Mouse (Mus musculus): ENCODE data around the gene Lmf2. TPM values are rescaled to one million over a fixed set of nuclear protein-coding genes. Genes with fewer than 3 reads are reported as not detected.

The Lmf2 gene
- polyA plus RNA-seq, 1 experiment from 2014 or later, result 19.9 TPM

DNA sequence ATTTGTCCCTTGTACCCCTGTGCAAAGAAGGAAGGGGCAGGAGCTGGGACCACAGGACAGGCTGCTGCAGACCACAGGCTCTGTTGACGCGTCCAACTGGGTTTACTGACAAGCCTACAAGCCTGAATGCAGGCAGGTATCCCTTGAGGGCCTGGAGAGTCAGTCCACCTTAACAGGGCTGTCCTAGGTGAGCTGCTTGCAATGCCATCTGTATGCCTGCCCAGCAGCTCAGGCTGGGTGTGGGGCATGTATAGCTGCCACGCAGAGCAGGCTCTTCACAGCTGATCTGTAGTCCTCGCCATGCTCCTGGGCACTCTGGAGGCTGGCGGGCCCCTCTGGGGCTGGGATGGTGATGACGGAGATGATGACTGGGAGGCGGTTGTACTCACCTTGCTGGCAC is 29.2 kb upstream of the Lmf2 start, which contains the start of gene Klhdc7b:
Gene Klhdc7b, plus strand, starts transcription at position 301 of the 400 bp plus-strand sequence.
- Histone ChIP-seq H3K36me3 (ENCODE audit: control insufficient read depth, insufficient read depth, low read length) (no peaks in the 10 kb centered on the region), H3K27me3 (replicated peaks; ENCODE audit: control insufficient read depth, insufficient read depth, low read length) (peaks cover 9% of the 10 kb centered on the region), H3K9me3 (replicated peaks; ENCODE audit: control insufficient read depth, low read length) (no peaks in the 10 kb centered on the region), H3K4me3 (ENCODE audit: low read depth, low read length) (no peak within 1 kb of the TSS), H3K27ac (ENCODE audit: low read depth, low read length) (no peak within 1 kb of the TSS), H3K9ac (ENCODE audit: low read length) (no peak within 1 kb of the TSS), H3K4me2 (ENCODE audit: low read length) (no peak within 1 kb of the TSS), H3K4me1 (ENCODE audit: control insufficient read depth, insufficient read depth, low read length) (no peaks in the 10 kb centered on the region; the same call in 1 of the 2 replicates)
- no peak for ATAC-seq
- WGBS, result 91% methylated on average over 7 of the region's 7 CpGs
- DNase-seq (ENCODE audit: low spot score), result no peak

DNA sequence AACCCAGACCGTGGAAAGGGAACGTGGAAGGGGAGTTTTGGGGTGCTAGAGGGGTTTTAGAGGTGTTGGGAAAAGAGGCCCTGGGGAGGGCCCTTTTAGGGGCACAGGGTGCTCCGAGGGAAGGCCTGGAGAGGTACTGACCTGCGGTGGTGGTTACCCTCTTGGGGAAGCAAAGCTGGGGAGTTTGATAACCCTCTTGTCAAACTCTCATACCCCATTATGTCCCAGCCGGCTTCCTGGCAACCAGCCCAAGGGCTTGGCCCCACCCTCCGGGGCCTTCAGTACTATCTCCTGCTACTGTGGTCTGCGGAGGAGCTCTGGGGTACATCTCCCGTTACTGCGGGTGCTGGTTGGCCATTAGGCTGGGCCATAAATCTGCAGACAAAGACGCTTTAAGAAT is 24.0 kb upstream of the Lmf2 start:
- Histone ChIP-seq H3K27me3 (replicated peaks; ENCODE audit: control insufficient read depth, insufficient read depth, low read length) (peaks cover 46% of the 10 kb centered on the region), H3K4me2 (ENCODE audit: low read length) (peak overlapping the region; percentile 58), H3K9ac (ENCODE audit: low read length) (peak overlapping the region; percentile 52; the same call in 1 of the 2 replicates), H3K9me3 (replicated peaks; ENCODE audit: control insufficient read depth, low read length) (no peaks in the 10 kb centered on the region), H3K27ac (ENCODE audit: low read depth, low read length) (no peak overlapping the region), H3K36me3 (ENCODE audit: control insufficient read depth, insufficient read depth, low read length) (no peaks in the 10 kb centered on the region), H3K4me3 (ENCODE audit: low read depth, low read length) (peak overlapping the region; percentile 27), H3K4me1 (ENCODE audit: control insufficient read depth, insufficient read depth, low read length) (peaks cover 4% of the 10 kb centered on the region; the same call in 1 of the 2 replicates)
- no peak for ATAC-seq
- WGBS, result 13% methylated on average over 10 of the region's 10 CpGs
- no peak for DNase-seq (ENCODE audit: low spot score)

DNA sequence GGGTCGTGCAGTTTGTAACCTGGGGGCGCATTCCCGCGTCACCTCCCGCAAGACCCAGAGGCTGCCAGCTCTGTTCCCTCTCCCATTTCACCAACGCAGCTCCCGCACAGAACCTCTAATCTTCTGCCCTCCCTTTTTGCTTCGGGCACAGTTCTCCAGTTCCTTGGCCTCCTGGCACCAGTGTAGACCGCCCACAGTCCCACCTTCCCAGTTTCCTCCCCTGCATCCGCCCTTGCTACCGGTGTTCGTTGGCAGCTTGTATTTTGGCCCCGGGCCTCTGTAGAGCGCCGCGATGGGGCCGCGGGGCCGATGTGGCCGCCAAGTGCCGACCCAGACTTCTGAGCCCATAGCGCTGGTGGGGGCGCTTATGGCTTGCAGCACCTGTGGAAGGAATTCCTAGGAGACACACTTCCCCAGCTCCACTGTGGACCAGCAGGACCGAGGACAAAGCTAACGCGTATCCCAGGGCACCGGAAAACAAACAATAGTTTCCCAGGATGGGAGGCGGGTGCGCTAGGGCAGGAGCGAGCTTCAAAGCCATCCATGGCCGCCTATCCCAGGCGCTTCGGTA is 23.5 kb upstream of the Lmf2 start, which contains the start of gene Odf3b:
Gene Odf3b, minus strand, starts transcription at position 452 of the 571 bp plus-strand sequence.
- Histone ChIP-seq H3K4me3 (ENCODE audit: low read depth, low read length) (peak within 1 kb of the TSS; percentile 27), H3K9me3 (replicated peaks; ENCODE audit: control insufficient read depth, low read length) (no peaks in the 10 kb centered on the region), H3K27ac (ENCODE audit: low read depth, low read length) (no peak within 1 kb of the TSS), H3K4me2 (ENCODE audit: low read length) (peak within 1 kb of the TSS; percentile 58), H3K27me3 (replicated peaks; ENCODE audit: control insufficient read depth, insufficient read depth, low read length) (peaks cover 46% of the 10 kb centered on the region), H3K36me3 (ENCODE audit: control insufficient read depth, insufficient read depth, low read length) (no peaks in the 10 kb centered on the region), H3K4me1 (ENCODE audit: control insufficient read depth, insufficient read depth, low read length) (peaks cover 4% of the 10 kb centered on the region; the same call in 1 of the 2 replicates), H3K9ac (ENCODE audit: low read length) (peak within 1 kb of the TSS; percentile 52)
- DNase-seq (ENCODE audit: low spot score) (peak; percentile 24), ATAC-seq (no peak)
- under 1% methylated on average over 28 of the region's 33 CpGs for WGBS

GRCm38 (mm10) chr15:89377938-89378828 is 22.7 kb upstream of the Lmf2 start:
- peaks cover 46% of the 10 kb centered on the region for H3K27me3 ChIP-seq (replicated peaks; ENCODE audit: control insufficient read depth, insufficient read depth, low read length)
- H3K9ac ChIP-seq (ENCODE audit: low read length), result peak overlapping the region; percentile 52
- H3K36me3 ChIP-seq (ENCODE audit: control insufficient read depth, insufficient read depth, low read length), result no peaks in the 10 kb centered on the region
- 15% methylated on average over 43 of the region's 46 CpGs for WGBS
- peak overlapping the region; percentile 27 for H3K4me3 ChIP-seq (ENCODE audit: low read depth, low read length)
- peak overlapping the region; percentile 58 for H3K4me2 ChIP-seq (ENCODE audit: low read length)
- H3K27ac ChIP-seq (ENCODE audit: low read depth, low read length), result no peak overlapping the region
- no peak for ATAC-seq
- no peaks in the 10 kb centered on the region for H3K9me3 ChIP-seq (replicated peaks; ENCODE audit: control insufficient read depth, low read length)
- DNase-seq (ENCODE audit: low spot score), result no peak
- peaks cover 4% of the 10 kb centered on the region; the same call in 1 of the 2 replicates for H3K4me1 ChIP-seq (ENCODE audit: control insufficient read depth, insufficient read depth, low read length)

DNA sequence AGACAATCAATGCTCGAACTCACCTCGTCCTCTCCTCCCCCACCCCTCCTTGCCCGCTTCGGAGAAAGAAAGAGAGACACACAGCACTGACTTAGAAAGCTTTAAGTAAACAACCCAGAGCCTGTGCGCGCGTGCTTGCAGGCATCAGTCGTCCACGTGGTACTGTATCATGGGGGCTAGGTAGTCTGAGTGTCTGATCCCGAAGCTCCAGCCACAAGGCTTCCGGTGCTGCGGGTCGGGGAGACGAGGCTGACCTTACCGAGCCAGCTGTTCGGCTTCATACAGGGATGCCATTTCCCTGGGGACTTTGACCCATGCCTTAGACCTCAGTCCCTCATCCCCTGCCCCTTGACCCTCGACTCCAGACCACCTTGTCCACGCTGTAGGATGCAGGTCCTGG is 21.9 kb upstream of the Lmf2 start:
- Histone ChIP-seq H3K36me3 (ENCODE audit: control insufficient read depth, insufficient read depth, low read length) (peaks cover 6% of the 10 kb centered on the region), H3K27me3 (replicated peaks; ENCODE audit: control insufficient read depth, insufficient read depth, low read length) (peaks cover 46% of the 10 kb centered on the region), H3K4me1 (ENCODE audit: control insufficient read depth, insufficient read depth, low read length) (peaks cover 6% of the 10 kb centered on the region; the same call in 1 of the 2 replicates), H3K4me3 (ENCODE audit: low read depth, low read length) (no peak overlapping the region), H3K9ac (ENCODE audit: low read length) (no peak overlapping the region), H3K9me3 (replicated peaks; ENCODE audit: control insufficient read depth, low read length) (no peaks in the 10 kb centered on the region), H3K27ac (ENCODE audit: low read depth, low read length) (no peak overlapping the region), H3K4me2 (ENCODE audit: low read length) (no peak overlapping the region)
- 6% methylated on average over 18 of the region's 18 CpGs for whole genome bisulfite sequencing
- ATAC-seq (no peak), DNase-seq (ENCODE audit: low spot score) (no peak)

DNA sequence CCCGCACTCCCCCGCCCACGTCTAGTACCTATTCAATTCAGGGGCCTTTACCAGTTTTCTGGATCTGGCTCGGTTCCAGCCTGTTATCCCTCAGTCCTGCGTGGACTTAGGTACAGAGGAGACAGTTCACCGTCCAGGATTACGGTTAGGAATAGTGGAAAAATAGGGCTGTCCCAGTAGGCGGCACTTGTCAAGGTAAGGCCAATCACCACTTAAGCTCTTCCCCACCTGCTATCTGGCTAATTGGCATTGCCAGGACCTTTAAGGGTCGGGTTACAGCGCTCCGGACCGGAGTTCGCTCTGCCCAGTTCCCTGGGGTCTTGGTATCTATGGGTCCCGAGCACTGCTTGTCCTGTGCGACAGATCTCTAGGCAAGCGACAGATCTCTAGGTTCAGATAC is 21.5 kb upstream of the Lmf2 start, which contains the start of gene Tymp:
Gene Tymp, minus strand, starts transcription at position 83 of the 400 bp plus-strand sequence.
- Histone ChIP-seq H3K4me3 (ENCODE audit: low read depth, low read length) (no peak within 1 kb of the TSS), H3K4me2 (ENCODE audit: low read length) (no peak within 1 kb of the TSS), H3K9ac (ENCODE audit: low read length) (no peak within 1 kb of the TSS), H3K9me3 (replicated peaks; ENCODE audit: control insufficient read depth, low read length) (no peaks in the 10 kb centered on the region), H3K27me3 (replicated peaks; ENCODE audit: control insufficient read depth, insufficient read depth, low read length) (peaks cover 46% of the 10 kb centered on the region), H3K36me3 (ENCODE audit: control insufficient read depth, insufficient read depth, low read length) (peaks cover 10% of the 10 kb centered on the region), H3K27ac (ENCODE audit: low read depth, low read length) (no peak within 1 kb of the TSS), H3K4me1 (ENCODE audit: control insufficient read depth, insufficient read depth, low read length) (peaks cover 6% of the 10 kb centered on the region; the same call in 1 of the 2 replicates)
- ATAC-seq (no peak), DNase-seq (ENCODE audit: low spot score) (no peak)
- 18% methylated on average over 16 of the region's 16 CpGs for WGBS

- H3K4me1 ChIP-seq (ENCODE audit: control insufficient read depth, insufficient read depth, low read length), result peaks cover 6% of the 10 kb centered on the region; the same call in 1 of the 2 replicates
- no peaks in the 10 kb centered on the region for H3K9me3 ChIP-seq (replicated peaks; ENCODE audit: control insufficient read depth, low read length)
- H3K9ac ChIP-seq (ENCODE audit: low read length), result no peak overlapping the region
- peaks cover 19% of the 10 kb centered on the region for H3K36me3 ChIP-seq (ENCODE audit: control insufficient read depth, insufficient read depth, low read length)
- no peak overlapping the region for H3K4me3 ChIP-seq (ENCODE audit: low read depth, low read length)
- WGBS, result 78% methylated on average over 7 of the region's 7 CpGs
- ATAC-seq (no peak), DNase-seq (ENCODE audit: low spot score) (no peak)
- H3K27me3 ChIP-seq (replicated peaks; ENCODE audit: control insufficient read depth, insufficient read depth, low read length), result peaks cover 46% of the 10 kb centered on the region
- H3K4me2 ChIP-seq (ENCODE audit: low read length), result no peak overlapping the region
- no peak overlapping the region for H3K27ac ChIP-seq (ENCODE audit: low read depth, low read length)
Measured at GRCm38 (mm10) chr15:89376040-89376439, 20.6 kb upstream of the Lmf2 start.

GRCm38 (mm10) chr15:89374801-89375534 is 19.5 kb upstream of the Lmf2 start:
- Histone ChIP-seq H3K4me2 (ENCODE audit: low read length) (no peak overlapping the region), H3K27ac (ENCODE audit: low read depth, low read length) (no peak overlapping the region), H3K27me3 (replicated peaks; ENCODE audit: control insufficient read depth, insufficient read depth, low read length) (peaks cover 38% of the 10 kb centered on the region), H3K4me1 (ENCODE audit: control insufficient read depth, insufficient read depth, low read length) (peaks cover 6% of the 10 kb centered on the region; the same call in 1 of the 2 replicates), H3K4me3 (ENCODE audit: low read depth, low read length) (no peak overlapping the region), H3K9ac (ENCODE audit: low read length) (peak overlapping the region; percentile 84), H3K36me3 (ENCODE audit: control insufficient read depth, insufficient read depth, low read length) (peaks cover 30% of the 10 kb centered on the region), H3K9me3 (replicated peaks; ENCODE audit: control insufficient read depth, low read length) (no peaks in the 10 kb centered on the region)
- WGBS, result 91% methylated on average over 17 of the region's 17 CpGs
- ATAC-seq, result no peak
- DNase-seq (ENCODE audit: low spot score), result no peak

All from forebrain, embryonic 14.5 days (tissue).